Mouse (Mus musculus): ENCODE results near the gene Mettl16. TPM values are rescaled to one million over a fixed set of nuclear protein-coding genes. Genes with fewer than 3 reads are reported as not detected.

Mettl16 gene
- total RNA-seq, 1 experiment from 2014 or later, result 35.9 TPM

DNA sequence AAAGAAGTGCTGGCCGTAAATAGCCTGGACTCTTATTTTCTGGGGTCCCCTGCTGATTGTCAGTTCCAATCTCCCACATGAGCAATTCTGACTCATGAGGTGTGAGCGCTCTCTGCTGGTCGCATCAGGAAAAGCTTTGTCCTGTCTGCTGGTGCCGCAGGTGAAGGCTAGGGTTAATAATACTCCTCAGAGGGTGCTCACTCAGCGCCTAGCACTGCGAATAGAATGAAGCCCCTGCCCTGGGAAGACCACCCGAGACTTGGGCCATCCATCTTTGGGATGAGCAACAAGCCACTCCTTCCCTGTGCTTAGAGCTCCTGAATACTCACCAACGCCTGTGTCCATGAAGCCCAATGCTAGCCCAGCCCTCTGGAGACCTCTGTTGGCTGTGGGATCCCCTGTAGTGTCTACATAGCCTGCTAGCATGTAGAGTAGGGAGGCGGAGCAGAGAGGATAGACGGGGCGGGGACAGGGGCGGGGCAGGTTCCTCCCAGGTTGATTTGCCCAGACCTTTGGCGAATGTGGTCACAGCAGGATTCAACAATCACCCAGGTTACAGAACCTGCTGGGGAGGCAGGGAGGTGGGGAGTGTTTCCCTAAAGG is 77.4 kb downstream of the Mettl16 start:
- peak; percentile 74 for DNase-seq

GRCm38 (mm10) chr11:74850998-74851661 is 80.5 kb downstream of the Mettl16 start:
- no peak for DNase-seq

DNA sequence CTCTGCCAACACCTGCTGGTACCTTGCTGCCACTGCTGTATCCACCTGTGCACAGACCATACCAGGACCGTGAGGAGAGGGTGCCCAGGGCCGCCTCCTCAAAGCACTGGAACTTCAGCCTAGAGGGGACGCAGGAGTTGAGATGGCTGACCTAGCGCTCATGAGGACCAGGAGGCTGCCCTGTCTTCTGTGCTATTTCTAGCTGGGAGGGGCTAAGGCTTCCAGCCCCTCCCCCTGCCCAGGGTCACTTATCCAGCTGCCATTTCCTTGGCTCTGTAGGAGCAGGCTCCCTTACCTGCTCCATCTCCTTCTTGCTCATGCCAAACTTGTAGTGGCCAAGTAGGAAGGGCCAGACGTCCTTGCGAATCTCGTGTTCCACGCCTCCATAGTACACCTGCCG is 87.1 kb downstream of the Mettl16 start:
- DNase-seq, result no peak

- DNase-seq, result no peak
These were observed 91.5 kb downstream of the Mettl16 start for GRCm38 (mm10) chr11:74862129-74862528.

DNA sequence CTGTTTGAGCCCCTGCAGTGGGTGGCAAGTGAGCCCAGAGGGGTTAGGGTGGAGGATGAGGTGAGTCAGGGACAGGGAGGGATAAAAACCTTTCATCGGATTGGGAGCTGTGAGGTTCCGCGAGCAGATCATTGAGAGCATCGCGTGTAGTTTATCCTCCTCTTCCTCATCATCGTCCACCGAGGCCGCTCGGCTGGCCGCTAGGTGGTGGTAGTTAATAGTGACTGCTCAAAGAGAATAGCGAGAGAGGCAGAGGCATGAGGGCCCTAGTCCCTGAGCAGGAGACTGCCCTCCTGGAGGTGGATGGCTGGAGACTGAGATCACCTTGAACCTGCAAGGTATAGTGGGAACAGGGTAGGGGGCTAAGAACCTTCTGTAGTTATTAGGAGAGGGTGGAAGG is 92.8 kb downstream of the Mettl16 start:
- no peak for DNase-seq

DNA sequence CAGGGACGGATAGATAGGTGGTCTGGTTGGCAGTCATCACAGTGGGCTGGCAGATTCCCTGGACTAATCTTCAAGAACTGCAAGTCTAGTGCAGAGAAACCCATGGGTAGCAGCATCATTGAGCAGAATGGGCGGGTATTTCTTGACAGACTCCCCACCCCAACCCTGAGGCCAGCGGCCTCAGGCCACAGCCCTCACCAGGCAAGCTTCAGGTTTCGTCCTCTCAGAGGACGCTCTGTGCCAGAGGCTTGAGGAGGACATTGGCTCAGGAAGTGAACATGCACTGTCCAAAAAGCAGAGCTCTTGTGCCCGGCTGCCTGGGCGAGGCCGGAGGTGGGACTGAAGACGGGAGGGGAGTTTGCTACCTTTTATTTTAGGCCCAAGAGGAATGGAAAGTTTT is 93.8 kb downstream of the Mettl16 start:
- DNase-seq, result no peak

GRCm38 (mm10) chr11:74865252-74865651 is 94.6 kb downstream of the Mettl16 start:
- DNase-seq, result no peak

DNA sequence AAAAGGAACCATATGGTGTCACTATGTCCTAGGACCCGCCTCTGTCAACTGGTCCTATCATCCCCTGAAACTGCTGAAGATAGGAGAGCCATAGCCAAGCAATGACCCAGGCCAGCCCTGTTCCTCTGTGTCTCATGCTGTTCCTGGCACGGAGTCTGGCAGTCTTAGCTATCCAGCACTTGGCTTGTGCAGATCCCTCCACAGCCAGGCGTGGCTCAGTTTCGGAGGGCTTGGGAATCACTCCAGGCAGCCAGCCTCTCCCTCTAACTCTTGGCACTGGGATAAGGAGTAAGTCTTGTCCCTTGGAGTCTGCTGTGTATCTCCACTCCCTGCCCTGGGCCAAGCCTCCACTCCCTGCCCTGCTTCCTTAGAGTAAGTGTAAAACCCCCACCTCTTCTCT is 96.0 kb downstream of the Mettl16 start:
- DNase-seq, result peak; percentile 55

GRCm38 (mm10) chr11:74867181-74867580 is 96.6 kb downstream of the Mettl16 start:
- DNase-seq, result peak; percentile 74

DNA sequence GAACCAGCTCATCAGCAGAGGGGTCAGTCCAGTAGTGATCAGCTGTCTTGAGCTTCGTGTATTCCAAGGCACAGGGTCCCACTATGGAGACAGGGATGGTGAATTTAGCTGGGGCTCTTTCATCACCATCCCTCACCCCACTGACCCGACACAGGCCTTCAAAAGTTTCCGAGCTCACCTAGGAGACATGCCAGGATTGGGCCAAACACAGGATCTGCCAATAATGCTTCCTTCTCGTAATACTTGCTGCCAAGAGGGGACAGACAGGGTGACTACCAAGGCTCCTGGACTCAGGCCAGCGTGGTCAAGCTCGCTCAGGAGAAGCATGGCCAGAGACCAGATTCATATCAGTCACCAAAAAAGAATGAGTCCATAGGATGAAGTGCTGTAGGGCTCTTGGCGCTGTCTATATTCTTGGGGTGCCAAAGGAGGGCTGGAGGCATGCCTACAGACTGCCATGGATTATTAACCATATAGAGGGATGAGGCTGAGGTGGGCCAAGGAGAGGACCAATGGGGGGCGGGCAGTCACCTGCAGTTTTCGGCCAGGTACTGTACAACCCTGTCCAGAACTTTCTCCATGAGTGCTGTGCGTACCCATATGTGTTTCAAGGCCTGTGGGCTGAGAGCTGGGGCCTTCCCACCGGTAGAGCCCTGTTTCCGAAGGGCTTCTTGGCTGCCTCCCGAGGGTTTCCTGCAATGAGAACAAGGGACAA is 97.6 kb downstream of the Mettl16 start:
- peak; percentile 50 for DNase-seq

- DNase-seq, result no peak
These were observed 99.0 kb downstream of the Mettl16 start for GRCm38 (mm10) chr11:74869603-74870002.

GRCm38 (mm10) chr11:74870544-74870943 is 99.9 kb downstream of the Mettl16 start:
- no peak for DNase-seq

DNA sequence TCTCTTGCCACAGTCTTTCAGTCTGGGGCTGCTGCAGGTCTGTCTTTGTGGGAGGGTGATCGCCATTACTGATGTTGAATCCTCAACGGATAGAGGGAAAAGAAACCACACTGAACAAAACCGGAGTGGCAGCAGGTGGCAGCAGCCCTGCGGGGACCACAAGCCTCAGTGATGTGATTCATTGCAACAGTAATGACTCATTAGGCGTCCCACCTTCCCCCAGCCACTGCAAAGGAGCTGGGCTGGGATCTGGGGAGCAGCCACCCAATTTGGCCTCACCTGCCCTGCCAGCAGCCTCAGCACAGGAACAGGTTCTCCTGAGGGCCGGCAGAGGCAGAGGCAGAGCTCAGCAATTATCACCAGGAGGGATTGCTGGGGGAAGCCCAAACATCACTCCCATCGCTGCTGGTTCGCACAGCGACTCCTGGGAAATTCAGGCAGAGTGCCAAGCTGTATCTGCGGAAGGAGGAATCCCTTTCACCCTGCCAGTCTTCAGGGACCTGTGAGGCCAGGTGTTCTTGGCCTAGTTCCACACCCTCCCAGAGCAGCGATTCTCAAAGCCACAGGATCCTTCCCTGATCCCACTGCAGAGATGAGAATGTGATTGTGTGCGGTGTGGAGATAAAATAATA is 100.5 kb downstream of the Mettl16 start:
- DNase-seq, result peak; percentile 40

DNA sequence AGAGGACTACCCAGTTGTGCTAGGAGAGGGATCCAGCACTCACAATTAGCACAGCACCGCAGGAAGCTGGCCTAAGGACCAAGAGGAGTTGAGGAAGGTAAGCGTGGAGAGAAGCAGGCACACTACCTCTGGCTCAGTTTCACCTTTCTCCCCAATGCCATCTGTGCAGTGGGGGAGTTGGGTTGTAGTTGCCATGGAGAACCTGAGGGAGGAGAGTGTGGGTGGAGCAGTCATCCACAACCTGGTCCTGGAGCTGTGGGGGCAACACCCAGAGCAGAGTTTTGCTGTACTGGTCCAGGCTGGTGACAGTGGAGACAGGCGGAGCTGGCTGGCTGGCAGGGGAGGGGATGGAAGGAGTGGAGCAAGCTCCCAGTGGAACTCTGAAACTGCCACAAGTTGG is 104.0 kb downstream of the Mettl16 start:
- DNase-seq, result no peak

GRCm38 (mm10) chr11:74876801-74877200 is 106.2 kb downstream of the Mettl16 start:
- peak; percentile 29 for DNase-seq

Small RNA genes within 50 kb of the gene (microRNA-seq; reads per million reads assigned to microRNA genes)
- 0.34 to 0.71 reads per million in 2 experiments for gene Mir6926

Other genes starting within 250 kb of the Mettl16 start
- 5.9 and 11.5 TPM in 2 replicates for gene Rap1gap2, start 159.9 kb upstream of the Mettl16 start, total RNA-seq (2021)
- gene Ccdc92b, start 151.2 kb upstream of the Mettl16 start, total RNA-seq (2021), result 3.3 and 4.1 TPM in 2 replicates
- gene Cluh, start 121.3 kb upstream of the Mettl16 start, total RNA-seq (2021), result 191 and 212 TPM in 2 replicates
- gene Pafah1b1, start 46.2 kb upstream of the Mettl16 start, total RNA-seq (2021), result 141 and 192 TPM in 2 replicates
- gene Mnt, start 60.1 kb downstream of the Mettl16 start, total RNA-seq (2021), result 35.5 and 37.7 TPM in 2 replicates
- 26.0 and 34.7 TPM in 2 replicates for gene Sgsm2, start 126.2 kb downstream of the Mettl16 start, total RNA-seq (2021)
- gene Tsr1, start 127.2 kb downstream of the Mettl16 start, total RNA-seq (2021), result 32.6 and 40.9 TPM in 2 replicates
- gene Smg6, start 155.0 kb downstream of the Mettl16 start, total RNA-seq (2021), result 27.0 and 32.8 TPM in 2 replicates
- 45.8 and 64.4 TPM in 2 replicates for gene Srr, start 155.1 kb downstream of the Mettl16 start, total RNA-seq (2021)